Mouse (Mus musculus): ENCODE measurements around the gene Ripk4.

Ripk4 gene

DNA sequence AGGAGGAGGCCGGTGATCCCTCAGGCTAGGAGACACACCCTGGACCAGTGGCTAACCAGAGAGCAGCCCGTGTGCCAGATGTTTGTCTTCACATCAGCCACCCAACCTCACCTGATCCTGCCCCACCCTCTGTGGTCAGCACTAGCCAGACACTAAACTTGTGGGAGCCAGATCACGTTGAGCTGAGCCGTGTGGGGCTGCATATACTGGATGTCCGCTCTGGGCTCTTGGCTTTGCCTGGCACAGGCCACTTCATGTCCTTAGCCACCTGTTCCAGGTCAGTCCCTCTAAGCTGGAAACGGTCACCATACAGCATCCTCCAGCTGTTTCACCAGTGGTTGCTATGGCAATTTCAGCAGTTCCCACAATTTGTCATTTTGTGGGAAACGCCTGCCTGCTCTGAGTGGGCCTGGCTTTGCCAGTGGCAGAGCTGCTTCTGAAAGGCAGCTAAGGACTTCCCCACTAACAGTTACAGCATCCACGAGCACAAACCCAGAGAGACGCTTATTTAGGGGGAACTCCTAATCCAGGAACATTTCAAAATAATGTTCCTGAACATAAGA, 28.7 kb downstream of the Ripk4 start:
- DNase-seq (ENCODE audit: low read depth, low spot score), result no peak

DNA sequence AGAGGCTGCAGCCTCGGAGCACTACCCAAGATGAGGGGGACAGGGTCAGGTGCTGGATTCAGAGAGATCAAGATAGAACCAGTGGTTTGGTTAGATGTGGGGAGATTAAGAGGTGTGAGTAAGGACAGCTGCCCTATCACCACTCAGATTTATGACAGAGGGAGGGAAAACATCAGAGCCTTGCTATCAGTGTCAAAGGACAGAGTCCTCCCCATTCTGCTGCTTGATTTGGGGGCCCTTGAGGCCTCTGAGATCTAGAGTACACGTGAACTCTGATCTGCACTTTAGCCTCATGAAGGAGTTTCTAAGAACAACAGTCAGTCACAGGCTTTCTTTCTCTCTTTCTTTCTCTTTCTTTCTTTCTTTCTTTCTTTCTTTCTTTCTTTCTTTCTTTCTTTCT, 30.0 kb downstream of the Ripk4 start:
- DNase-seq (ENCODE audit: low read depth, low spot score), result no peak

DNA sequence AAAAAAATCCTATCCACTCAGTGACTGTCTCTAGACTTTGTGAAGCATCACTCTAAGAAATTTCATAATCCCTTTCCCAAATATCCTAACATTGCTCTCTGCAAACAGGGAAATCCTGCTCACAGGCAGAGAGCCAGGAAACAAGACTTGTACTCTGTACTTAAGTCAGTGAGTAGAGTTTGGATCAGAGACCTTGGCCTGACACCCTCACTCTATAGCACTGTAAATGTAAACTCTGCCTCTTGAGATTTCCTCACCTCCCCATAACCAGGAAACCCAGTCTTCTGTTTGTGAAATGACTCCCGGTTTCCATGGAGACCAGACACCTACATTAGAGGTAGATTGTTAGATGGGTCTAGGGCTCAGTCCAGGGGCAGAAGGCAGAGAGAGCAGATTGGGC, 33.3 kb downstream of the Ripk4 start:
- DNase-seq (ENCODE audit: low read depth, low spot score), result no peak

DNA sequence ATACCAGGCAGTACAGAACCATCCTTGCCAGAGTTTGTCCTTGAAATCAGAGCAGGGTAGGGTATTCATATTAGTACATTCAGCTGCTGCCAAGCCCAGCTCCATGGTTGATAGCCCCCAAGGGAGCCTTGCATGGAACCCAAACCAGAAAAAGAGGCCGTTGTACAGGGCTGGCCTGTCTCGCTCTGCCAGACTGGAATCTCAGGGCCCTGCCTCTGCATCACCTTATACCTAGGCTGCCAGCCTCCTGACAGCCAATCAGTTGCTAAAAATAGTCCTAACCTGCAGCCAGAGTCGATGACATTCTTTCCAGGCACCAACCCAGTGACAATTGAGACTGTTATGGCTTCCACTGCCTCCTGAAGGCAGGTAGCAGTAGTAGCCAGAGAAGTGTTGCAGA, 37.2 kb downstream of the Ripk4 start:
- DNase-seq (ENCODE audit: low read depth, low spot score), result no peak

DNA sequence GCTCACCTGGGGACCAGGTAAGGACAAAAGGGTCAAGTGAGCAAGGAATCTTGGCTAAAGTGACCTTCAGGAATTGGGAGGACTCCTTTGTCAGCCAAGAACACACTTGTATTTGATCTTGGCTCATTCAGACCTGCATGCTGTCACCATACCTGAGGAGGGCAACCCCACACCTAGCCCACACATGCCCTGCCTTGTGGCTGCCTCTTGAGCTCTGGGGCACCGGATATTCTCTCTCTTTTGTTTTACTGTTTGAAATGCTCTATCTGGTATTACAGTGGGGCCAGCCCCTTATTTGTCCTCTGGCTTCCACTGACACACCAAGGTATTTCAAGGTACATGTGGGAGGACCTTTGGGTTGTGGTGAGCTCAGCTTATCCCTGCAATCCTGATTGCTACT, 43.5 kb downstream of the Ripk4 start:
- DNase-seq (ENCODE audit: low read depth, low spot score), result no peak

DNA sequence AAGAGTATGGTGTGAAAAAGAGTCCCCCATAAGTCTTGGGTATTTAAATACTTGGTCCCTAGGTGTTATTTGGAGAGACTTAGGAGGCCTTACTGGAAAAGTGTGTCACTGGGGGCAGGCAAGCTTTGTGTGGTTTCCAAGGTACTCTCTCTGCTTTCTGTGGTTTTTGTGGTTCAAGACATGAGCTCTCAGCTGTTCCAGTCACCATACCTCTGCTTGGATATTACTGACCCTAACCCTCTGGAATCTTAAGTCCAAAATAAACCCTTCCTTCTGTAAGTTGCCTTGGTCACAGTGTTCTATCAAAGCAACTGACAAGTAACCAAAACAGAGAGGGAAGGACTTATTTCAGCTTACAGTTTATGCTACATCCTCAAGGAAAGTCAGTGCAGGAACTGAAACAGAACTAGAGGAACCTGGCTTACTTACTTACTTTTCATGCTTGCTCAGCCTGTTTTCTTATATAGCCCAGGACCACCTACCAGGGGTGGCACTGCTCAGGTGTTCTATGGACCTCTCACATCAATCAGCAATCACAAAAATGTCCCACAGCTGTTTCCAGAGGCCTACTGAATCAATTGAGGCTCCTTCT, 44.1 kb downstream of the Ripk4 start:
- DNase-seq (ENCODE audit: low read depth, low spot score), result no peak

DNA sequence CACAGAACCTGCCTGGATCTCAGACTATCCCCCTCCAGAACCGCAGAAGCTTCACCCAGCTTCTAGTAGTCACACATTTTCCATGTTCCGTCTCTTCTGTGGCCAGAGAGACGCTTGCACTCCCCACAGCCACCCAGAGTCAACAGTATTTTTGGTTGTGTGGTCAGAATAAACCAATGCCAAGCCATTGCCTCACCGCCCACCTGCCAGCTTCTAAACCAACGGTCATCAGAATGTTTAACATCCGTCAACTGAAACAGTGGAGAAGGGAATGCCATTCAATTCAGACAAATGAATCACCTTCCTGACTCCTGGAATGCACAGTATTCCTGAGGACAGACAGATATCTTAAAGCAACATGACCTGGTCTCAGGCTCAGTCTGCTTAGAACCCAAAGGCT, 47.0 kb downstream of the Ripk4 start:
- no peak for DNase-seq (ENCODE audit: low read depth, low spot score)

DNA sequence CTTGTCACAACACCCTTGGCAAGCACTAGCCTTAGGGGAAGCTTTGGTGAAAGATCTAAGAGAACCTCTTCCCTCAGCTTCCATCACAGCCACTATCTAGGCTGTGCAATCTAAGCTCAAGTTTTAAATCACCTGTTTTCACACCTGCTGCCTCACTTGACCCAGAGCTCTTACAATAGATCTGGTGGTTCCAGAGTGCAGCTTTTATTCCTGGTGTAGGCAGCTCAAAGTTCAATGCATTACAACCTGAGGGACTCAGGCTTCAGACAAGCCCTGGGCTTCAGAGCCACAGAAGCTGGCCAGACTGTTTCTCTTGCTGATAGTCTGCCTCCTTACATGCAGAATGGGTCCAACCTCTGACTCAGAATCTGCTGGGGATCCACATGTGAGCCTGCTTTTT, 51.5 kb downstream of the Ripk4 start:
- no peak for DNase-seq (ENCODE audit: low read depth, low spot score)

DNA sequence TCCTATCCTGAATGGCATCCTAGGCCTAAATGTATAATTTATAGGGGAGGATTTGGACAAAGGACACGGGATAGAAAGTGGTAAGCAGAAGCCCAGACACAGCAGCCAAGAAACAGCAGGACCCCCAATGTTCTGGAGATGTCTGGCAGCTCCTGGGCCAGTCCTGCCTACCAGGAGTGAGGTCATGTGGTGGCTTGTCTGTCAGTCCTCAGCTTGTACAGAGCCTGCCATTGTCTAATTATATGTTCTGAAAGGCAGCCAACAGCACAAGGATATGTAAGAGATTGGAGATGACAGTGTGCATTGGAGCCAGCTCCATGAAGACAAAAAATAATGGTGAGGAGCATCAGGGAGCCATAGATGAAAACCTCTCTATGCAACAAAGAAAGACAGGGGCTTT, 61.7 kb downstream of the Ripk4 start:
- DNase-seq (ENCODE audit: low read depth, low spot score), result no peak

DNA sequence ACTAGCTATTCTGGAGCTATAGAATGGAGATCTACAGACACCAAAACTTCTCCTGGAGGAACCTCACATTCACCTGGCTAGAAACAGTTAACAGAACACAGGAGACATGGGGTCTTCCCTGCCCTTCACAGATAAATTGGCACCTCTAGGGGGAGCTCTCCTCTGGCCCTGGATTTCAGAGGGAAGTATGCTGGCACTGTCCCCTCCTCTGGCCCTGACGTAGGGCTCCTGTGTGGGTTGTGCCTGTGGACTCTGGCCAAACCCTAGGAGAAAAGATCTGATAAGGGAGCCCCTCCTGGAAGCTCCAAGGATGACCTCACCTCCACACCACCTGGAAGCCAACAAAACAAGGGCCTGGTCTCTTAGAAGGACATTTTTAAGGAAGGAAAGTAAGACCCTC, 65.8 kb downstream of the Ripk4 start:
- no peak for DNase-seq (ENCODE audit: low read depth, low spot score)

DNA sequence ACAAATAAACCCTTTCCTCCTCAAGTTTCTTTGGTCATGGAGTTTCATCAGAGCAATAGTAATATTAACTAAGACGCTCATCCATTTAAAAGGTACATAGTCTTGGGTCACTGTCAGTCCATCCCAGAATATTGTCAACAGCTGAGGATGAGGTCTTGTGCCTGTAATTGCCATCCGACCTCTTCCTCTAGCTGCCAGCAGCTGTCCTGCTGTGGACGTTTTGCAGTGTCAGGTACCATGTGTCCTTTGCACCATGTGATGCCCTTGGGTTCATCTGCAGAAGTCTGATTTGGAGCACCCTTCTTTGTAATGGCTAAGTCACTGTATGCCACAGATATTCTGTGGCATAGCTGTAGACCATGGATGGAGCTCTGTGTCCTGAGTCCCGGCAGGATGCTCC, 67.9 kb downstream of the Ripk4 start:
- DNase-seq (ENCODE audit: low read depth, low spot score), result no peak
